Mouse (Mus musculus) intestine, postnatal 0 days (tissue): ENCODE measurements at regions not wholly inside any gene's neighbourhood (a gene's known extent, or its start where the extent isn't known, plus 50 kb on each side); places are given as distances from the start of the nearest gene placed in this dataset.

ENCODE experiments used
- ATAC-seq: fragments of 200-750 bp; cut with Nextera tagmentation; 2 replicates; pipeline ENCODE4 v1.8.0; 2017; ENCODE audit warnings: mild to moderate bottlenecking, moderate TSS enrichment, moderate library complexity
- H3K27ac ChIP-seq: fragments of 300-500 bp; sonication (generic); 2 replicates; pipeline ENCODE4 v1.5.1; 2014; ENCODE audit warnings: mild to moderate bottlenecking, low read depth, low read length, moderate library complexity
- H3K27me3 ChIP-seq: fragments of 300-500 bp; sonication (generic); replicated peaks from 2 replicates; pipeline ENCODE4 v1.6.1; 2014; ENCODE audit warnings: low read length, mixed read lengths; ENCODE audit not compliant: control insufficient read depth, insufficient read depth
- H3K36me3 ChIP-seq: fragments of 300-500 bp; sonication (generic); 2 replicates; pipeline ENCODE4 v1.6.1; 2014; ENCODE audit warnings: mild to moderate bottlenecking, moderate library complexity; ENCODE audit not compliant: control insufficient read depth, insufficient read depth
- H3K4me1 ChIP-seq: fragments of 300-500 bp; sonication (generic); replicated peaks from 2 replicates; pipeline ENCODE4 v1.6.1; 2014; ENCODE audit warnings: antibody characterized with exemption, low read length, mixed read lengths; ENCODE audit not compliant: control insufficient read depth, insufficient read depth
- H3K4me2 ChIP-seq: fragments of 300-500 bp; sonication (generic); replicated peaks from 2 replicates; pipeline ENCODE4 v1.6.1; 2014; ENCODE audit warnings: low read depth, mild to moderate bottlenecking, moderate library complexity
- H3K4me3 ChIP-seq: fragments of 300-500 bp; sonication (generic); 2 replicates; pipeline ENCODE4 v1.5.1; 2014; ENCODE audit warnings: low read depth, low read length
- H3K9ac ChIP-seq: fragments of 300-500 bp; sonication (generic); 2 replicates; pipeline ENCODE4 v1.6.1; 2014; ENCODE audit warnings: mild to moderate bottlenecking, low read depth, low read length
- H3K9me3 ChIP-seq: fragments of 300-500 bp; sonication (generic); 2 replicates; pipeline ENCODE4 v1.6.1; 2016; ENCODE audit warnings: mixed run types; ENCODE audit not compliant: control insufficient read depth
- CTCF ChIP-seq: sonication (generic); IDR thresholded peaks from 2 replicates; pipeline ENCODE4 v1.5.1; 2016; ENCODE audit warnings: low read depth, mild to moderate bottlenecking, control low read depth, antibody characterized with exemption, moderate library complexity
- WGBS: fragments of 180-500 bp; shearing (Covaris S2); extraction: QIAGEN DNeasy Blood & Tissue Kit; methylation state at CpG from one replicate; pipeline ENCODE4 v1.1.7; 2014; 5-methylcytosine and 5-hydroxymethylcytosine counted together

GRCm38 (mm10) chr4:106091927-106092675, 223.9 kb upstream of the Usp24 start:
- ATAC-seq, result no peak
- no peak for TF ChIP-seq CTCF
- Histone ChIP-seq H3K4me2 (no peak overlapping the region), H3K27ac (no peak overlapping the region), H3K4me1 (no peaks in the 10 kb centered on the region), H3K36me3 (no peaks in the 10 kb centered on the region), H3K27me3 (no peaks in the 10 kb centered on the region), H3K4me3 (no peak overlapping the region), H3K9ac (no peak overlapping the region), H3K9me3 (no peaks in the 10 kb centered on the region)
- WGBS, result 45% methylated on average over 9 of the region's 9 CpGs

DNA sequence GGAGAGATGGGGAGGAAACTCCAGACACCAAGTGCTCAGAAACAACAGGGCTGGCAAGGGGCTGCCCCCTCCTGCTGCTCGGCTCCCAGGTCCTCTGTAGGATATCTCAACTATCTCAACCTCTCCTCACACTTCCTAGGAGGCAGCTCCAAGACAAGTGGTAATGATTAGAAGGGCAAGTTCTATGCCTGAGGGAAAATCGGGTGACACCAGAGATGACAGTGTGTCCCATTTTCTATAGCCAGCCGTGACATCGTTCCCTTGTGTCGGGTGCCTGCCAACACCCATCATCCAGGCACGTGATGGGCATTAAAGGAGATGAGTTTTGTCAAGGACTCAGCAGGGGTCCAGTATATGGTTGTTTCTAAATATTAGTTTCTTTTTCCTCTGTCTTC, 223.3 kb upstream of the Usp24 start:
- H3K4me1 ChIP-seq, result no peaks in the 10 kb centered on the region
- ATAC-seq, result no peak
- no peak overlapping the region for H3K4me2 ChIP-seq
- no peaks in the 10 kb centered on the region for H3K9me3 ChIP-seq
- no peak overlapping the region for H3K27ac ChIP-seq
- WGBS, result 84% methylated on average over 6 of the region's 6 CpGs
- H3K9ac ChIP-seq, result no peak overlapping the region
- no peaks in the 10 kb centered on the region for H3K27me3 ChIP-seq
- no peak for TF ChIP-seq CTCF
- no peak overlapping the region for H3K4me3 ChIP-seq
- no peaks in the 10 kb centered on the region for H3K36me3 ChIP-seq

DNA sequence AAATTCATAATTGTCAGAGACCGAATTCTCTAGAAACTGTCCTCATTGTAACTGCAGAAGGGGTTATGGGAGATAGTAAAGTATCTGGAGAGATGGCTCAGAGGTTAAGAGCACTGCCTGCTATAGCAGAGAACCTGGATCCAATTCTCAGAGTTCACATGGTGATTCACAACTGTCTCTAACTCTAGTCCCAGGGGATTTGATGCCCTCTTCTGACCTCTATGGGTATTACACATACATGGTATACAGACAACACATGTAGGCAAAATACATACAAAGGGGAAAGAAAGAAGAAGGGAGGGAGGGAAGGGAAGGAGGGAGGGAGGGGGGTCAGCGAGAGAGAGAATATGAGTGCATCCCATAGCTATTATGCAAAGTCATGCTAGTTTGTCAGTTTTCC, 222.8 kb upstream of the Usp24 start:
- no peak overlapping the region for H3K4me3 ChIP-seq
- H3K9me3 ChIP-seq, result no peaks in the 10 kb centered on the region
- H3K27me3 ChIP-seq, result no peaks in the 10 kb centered on the region
- TF ChIP-seq CTCF, result peak; percentile 69
- ATAC-seq, result no peak
- no peaks in the 10 kb centered on the region for H3K4me1 ChIP-seq
- no peak overlapping the region for H3K27ac ChIP-seq
- WGBS, result 88% methylated on average over 2 of the region's 2 CpGs
- no peak overlapping the region for H3K4me2 ChIP-seq
- H3K9ac ChIP-seq, result no peak overlapping the region
- no peaks in the 10 kb centered on the region for H3K36me3 ChIP-seq

- no peak overlapping the region for H3K4me3 ChIP-seq
- H3K4me1 ChIP-seq, result no peaks in the 10 kb centered on the region
- no peak overlapping the region for H3K4me2 ChIP-seq
- no peak overlapping the region for H3K27ac ChIP-seq
- no peak overlapping the region for H3K9ac ChIP-seq
- no peaks in the 10 kb centered on the region for H3K9me3 ChIP-seq
- ATAC-seq, result no peak
- no peaks in the 10 kb centered on the region for H3K36me3 ChIP-seq
- 83% methylated on average over 11 of the region's 11 CpGs for whole genome bisulfite sequencing
- H3K27me3 ChIP-seq, result no peaks in the 10 kb centered on the region
- TF ChIP-seq CTCF, result no peak
Measured at GRCm38 (mm10) chr4:106094882-106095556, 221.0 kb upstream of the Usp24 start.

DNA sequence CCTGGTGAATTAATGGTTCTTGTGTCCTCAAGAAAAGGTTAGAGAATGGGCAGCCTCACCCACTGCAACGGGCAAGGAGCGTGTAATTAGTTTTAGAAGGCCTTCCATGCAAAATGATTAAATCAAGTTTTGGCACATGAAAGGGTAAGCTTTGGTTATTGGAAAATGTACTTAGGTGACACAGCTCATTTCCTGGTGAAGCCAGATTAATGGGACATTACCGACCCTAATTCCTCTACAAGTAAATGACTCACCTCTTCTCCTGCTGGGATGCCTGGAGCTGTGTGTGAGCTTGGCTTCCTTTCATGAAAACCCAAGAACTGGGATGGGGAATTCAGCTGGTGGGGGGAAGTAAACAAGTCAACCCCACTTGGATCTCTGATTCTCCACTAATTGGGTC, 219.9 kb upstream of the Usp24 start:
- H3K9ac ChIP-seq, result no peak overlapping the region
- TF ChIP-seq CTCF, result no peak

DNA sequence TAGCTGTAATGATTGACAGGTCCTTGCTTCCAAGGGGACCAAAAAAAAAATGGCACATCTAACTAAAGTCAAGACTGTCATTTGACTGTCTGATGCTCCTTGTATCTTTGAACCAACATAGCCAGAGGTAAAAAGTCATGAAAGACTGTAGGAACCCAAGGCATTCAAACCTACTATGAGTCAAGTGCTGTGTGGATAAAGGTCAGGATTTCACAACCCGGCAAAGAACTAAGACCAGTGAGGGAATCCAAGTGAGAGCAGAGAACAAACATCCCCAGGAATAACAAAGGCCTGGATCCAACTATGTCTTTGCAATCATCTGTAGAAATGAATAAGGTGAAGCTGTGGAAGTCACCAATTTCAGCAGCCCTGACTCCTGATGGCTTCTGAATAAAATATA, 218.2 kb upstream of the Usp24 start:
- H3K27ac ChIP-seq, result no peak overlapping the region
- H3K9me3 ChIP-seq, result no peaks in the 10 kb centered on the region
- H3K4me2 ChIP-seq, result no peak overlapping the region
- TF ChIP-seq CTCF, result no peak
- WGBS, result 62% methylated on average over 1 of the region's 1 CpGs
- no peak for ATAC-seq
- H3K27me3 ChIP-seq, result no peaks in the 10 kb centered on the region
- no peak overlapping the region for H3K9ac ChIP-seq
- H3K4me1 ChIP-seq, result 0 out of 2 replicates have a peak, but pooled peaks cover 3% of the 10 kb centered on the region
- no peaks in the 10 kb centered on the region for H3K36me3 ChIP-seq
- no peak overlapping the region for H3K4me3 ChIP-seq

More for the DNA sequence above, 219.9 kb upstream of the Usp24 start:
- Histone ChIP-seq H3K27ac (no peak overlapping the region), H3K4me1 (0 out of 2 replicates have a peak, but pooled peaks cover 3% of the 10 kb centered on the region), H3K9me3 (no peaks in the 10 kb centered on the region), H3K4me3 (no peak overlapping the region), H3K4me2 (no peak overlapping the region), H3K36me3 (no peaks in the 10 kb centered on the region), H3K27me3 (no peaks in the 10 kb centered on the region)
- no peak for ATAC-seq
- WGBS, result 79% methylated on average over 3 of the region's 3 CpGs
